Comparison of ENCODE assay signal across 8 mouse cellular contexts in the genomic region with DNA sequence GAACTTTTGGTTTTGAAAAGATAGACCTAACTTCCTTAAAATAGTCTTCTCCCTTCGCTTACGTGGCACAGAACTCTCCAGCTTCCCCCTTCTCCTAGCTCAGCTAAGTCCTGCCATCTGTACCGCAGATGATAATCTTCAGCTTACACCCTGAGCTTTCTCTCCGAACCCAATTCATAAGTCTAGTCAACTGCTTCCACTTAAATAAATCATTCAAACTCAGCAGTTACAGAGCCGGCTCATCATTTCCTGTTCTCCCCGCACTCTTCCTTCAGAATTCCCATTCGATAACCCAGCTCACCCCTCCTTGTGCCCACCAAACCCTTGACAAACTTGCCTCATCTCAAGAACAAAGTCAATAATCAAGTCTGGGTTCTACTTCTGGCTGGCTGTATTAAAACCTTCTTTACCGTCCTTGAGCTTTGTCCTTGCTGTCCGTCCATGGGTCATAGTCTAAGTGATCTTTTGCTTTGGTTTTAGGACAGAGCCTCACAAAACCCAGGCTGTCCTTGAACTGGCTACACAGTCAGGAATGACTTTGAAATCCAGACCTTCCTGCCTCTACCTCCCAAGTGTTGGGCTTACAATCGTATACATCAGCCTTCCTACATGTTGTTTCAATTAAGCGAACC. TPM values are rescaled to one million over a fixed set of nuclear protein-coding genes. Genes with fewer than 3 reads are reported as not detected.
DNase-seq lines count a peak whose midpoint lies in the region; ATAC-seq and TF ChIP-seq lines count a peak whose summit lies in the region.

No protein-coding gene starts in this region.

- peak; percentile 18 for DNase-seq in cerebellum, adult 9-11 months
- no peak for DNase-seq in cerebellum, postnatal 10 days
- no peak for DNase-seq in forebrain, postnatal 0 days
- DNase-seq in liver, postnatal 0 days: no peak
- DNase-seq in T-cell, adult 2 months (ENCODE audit: low spot score): no peak
- DNase-seq in left cerebral cortex, adult 8-10 months (ENCODE audit: low spot score in 2 of 2): no peak
- DNase-seq in cerebellum, adult 8-10 months: no peak

- H3K4me3 ChIP-seq in E14TG2a.4 (replicated peaks; ENCODE audit: low read length): peak overlapping the region; percentile 77
- H3K4me3 ChIP-seq in forebrain, postnatal 0 days (ENCODE audit: low read depth, low read length): peak overlapping the region; percentile 65
- H3K4me3 ChIP-seq in liver, postnatal 0 days (ENCODE audit: low read depth, low read length): peak overlapping the region; percentile 70

- H3K36me3 ChIP-seq in E14TG2a.4 (ENCODE audit: insufficient read depth, low read length): peaks cover 8% of the 10 kb centered on the region; the same call in 1 of the 2 replicates
- H3K36me3 ChIP-seq in forebrain, postnatal 0 days (ENCODE audit: insufficient read depth): peaks cover 3% of the 10 kb centered on the region; the same call in 1 of the 2 replicates
- H3K36me3 ChIP-seq in liver, postnatal 0 days (replicated peaks; ENCODE audit: insufficient read depth, low read length): peaks cover 21% of the 10 kb centered on the region

- peak overlapping the region; percentile 86 for H3K4me2 ChIP-seq in forebrain, postnatal 0 days (ENCODE audit: low read depth)
- peak overlapping the region; percentile 72 for H3K4me2 ChIP-seq in liver, postnatal 0 days (ENCODE audit: low read depth, low read length)

- no peak overlapping the region for H3K27ac ChIP-seq in forebrain, postnatal 0 days (ENCODE audit: low read depth, low read length)
- peak overlapping the region; percentile 74 for H3K27ac ChIP-seq in liver, postnatal 0 days (ENCODE audit: low read depth)

- no peak for ATAC-seq in forebrain, postnatal 0 days
- peak; percentile 16 for ATAC-seq in liver, postnatal 0 days

- H3K27me3 ChIP-seq in E14TG2a.4 (ENCODE audit: insufficient read depth, low read length): no peaks in the 10 kb centered on the region
- H3K27me3 ChIP-seq in forebrain, postnatal 0 days (ENCODE audit: insufficient read depth, low read length): no peaks in the 10 kb centered on the region
- H3K27me3 ChIP-seq in liver, postnatal 0 days (ENCODE audit: insufficient read depth, low read length): no peaks in the 10 kb centered on the region

- H3K4me1 ChIP-seq in E14TG2a.4 (replicated peaks; ENCODE audit: low read depth, low read length): 0 out of 2 replicates have a peak, but pooled peaks cover 3% of the 10 kb centered on the region
- H3K4me1 ChIP-seq in forebrain, postnatal 0 days (ENCODE audit: insufficient read depth): peaks cover 6% of the 10 kb centered on the region
- H3K4me1 ChIP-seq in liver, postnatal 0 days (ENCODE audit: insufficient read depth): peaks cover 9% of the 10 kb centered on the region

- H3K9me3 ChIP-seq in E14TG2a.4 (ENCODE audit: low read length): peaks cover 56% of the 10 kb centered on the region
- no peaks in the 10 kb centered on the region for H3K9me3 ChIP-seq in forebrain, postnatal 0 days (ENCODE audit: low read length)
- no peaks in the 10 kb centered on the region for H3K9me3 ChIP-seq in liver, postnatal 0 days (ENCODE audit: low read length)

- no peak for TF ChIP-seq CTCF in E14TG2a.4 (conservative IDR thresholded peaks at IDR 0.05; ENCODE audit: low read length)
- TF ChIP-seq CTCF in forebrain, postnatal 0 days (IDR thresholded peaks at IDR 0.05; ENCODE audit: low read depth): no peak
- TF ChIP-seq CTCF in liver, postnatal 0 days (IDR thresholded peaks at IDR 0.05; ENCODE audit: low read depth): no peak

- TF ChIP-seq EP300 in liver, postnatal 0 days (IDR thresholded peaks at IDR 0.05; ENCODE audit: low read depth): no peak

- H3K9ac ChIP-seq in forebrain, postnatal 0 days: peak overlapping the region; percentile 64
- peak overlapping the region; percentile 69 for H3K9ac ChIP-seq in liver, postnatal 0 days (replicated peaks)

- 71% methylated on average over 11 of the region's 11 CpGs for WGBS in forebrain, postnatal 0 days
- 35% methylated on average over 11 of the region's 11 CpGs for WGBS in liver, postnatal 0 days (ENCODE audit: insufficient replicate concordance)

RNA-seq across cellular contexts. Expression of a gene that starts 0.6 kb away (rescaled TPM):
- 30.0 and 39.5 TPM in 2 replicates for total RNA-seq in forebrain, postnatal 0 days (2014; rRNA removed)
- polyA plus RNA-seq in forebrain, postnatal 0 days (2015; fragmentation: Nextera tagmentation; extraction: Ambion mirVana): 47.2 and 48.5 TPM in 2 replicates
- 49.5 and 50.2 TPM in 2 replicates for polyA plus RNA-seq in liver, postnatal 0 days (2015; fragmentation: Nextera tagmentation; extraction: Ambion mirVana)
- 10 to 100 TPM; 57.0 to 62.2 (median 57.7) TPM for total RNA-seq in left cerebral cortex, adult 8-10 months (2022)

RNA-seq across cellular contexts. Expression of a gene that starts 0.9 kb away (rescaled TPM):
- 2.8 and 3.2 TPM in 2 replicates for total RNA-seq in forebrain, postnatal 0 days (2014; rRNA removed)
- 3.0 and 4.2 TPM in 2 replicates for polyA plus RNA-seq in forebrain, postnatal 0 days (2015; fragmentation: Nextera tagmentation; extraction: Ambion mirVana)
- polyA plus RNA-seq in liver, postnatal 0 days (2015; fragmentation: Nextera tagmentation; extraction: Ambion mirVana): 0.50 and 0.62 TPM in 2 replicates
- total RNA-seq in left cerebral cortex, adult 8-10 months (2022): 1 to 10 TPM; 2.2 to 3.9 (median 2.6) TPM

RNA-seq across cellular contexts. Expression of a gene that starts 23.1 kb away (rescaled TPM):
- total RNA-seq in forebrain, postnatal 0 days (2014; rRNA removed): 0.29 and 0.31 TPM in 2 replicates
- polyA plus RNA-seq in forebrain, postnatal 0 days (2015; fragmentation: Nextera tagmentation; extraction: Ambion mirVana): 0.22 and 0.25 TPM in 2 replicates
- not detected in 2 replicates for polyA plus RNA-seq in liver, postnatal 0 days (2015; fragmentation: Nextera tagmentation; extraction: Ambion mirVana)
- under 1 TPM; 0.30 to 0.87 (median 0.67) TPM for total RNA-seq in left cerebral cortex, adult 8-10 months (2022)

RNA-seq across cellular contexts. Expression of a gene that starts 29.6 kb away (rescaled TPM):
- total RNA-seq in forebrain, postnatal 0 days (2014; rRNA removed): 8.3 and 10.5 TPM in 2 replicates
- polyA plus RNA-seq in forebrain, postnatal 0 days (2015; fragmentation: Nextera tagmentation; extraction: Ambion mirVana): 12.9 and 14.5 TPM in 2 replicates
- 3.0 and 9.1 TPM in 2 replicates for polyA plus RNA-seq in liver, postnatal 0 days (2015; fragmentation: Nextera tagmentation; extraction: Ambion mirVana)
- 10 to 100 TPM in 3 of 4 experiments, 1 to 10 TPM in 1; 8.4 to 16.5 (median 12.2) TPM for total RNA-seq in left cerebral cortex, adult 8-10 months (2022)

RNA-seq across cellular contexts. Expression of a gene that starts 41.5 kb away (rescaled TPM):
- total RNA-seq in forebrain, postnatal 0 days (2014; rRNA removed): 0.38 and 0.46 TPM in 2 replicates
- 0.46 and 0.47 TPM in 2 replicates for polyA plus RNA-seq in forebrain, postnatal 0 days (2015; fragmentation: Nextera tagmentation; extraction: Ambion mirVana)
- polyA plus RNA-seq in liver, postnatal 0 days (2015; fragmentation: Nextera tagmentation; extraction: Ambion mirVana): not detected in 2 replicates
- total RNA-seq in left cerebral cortex, adult 8-10 months (2022): 1 to 10 TPM in 1 of 4 experiments, under 1 TPM in 3; 0.53 to 1.2 (median 0.77) TPM
